Mouse (Mus musculus): ENCODE measurements around the gene Cpsf4l. TPM values are rescaled to one million over a fixed set of nuclear protein-coding genes. Genes with fewer than 3 reads are reported as not detected.

Cpsf4l gene
- total RNA-seq, 2 experiments from 2014 or later, result not detected

DNA sequence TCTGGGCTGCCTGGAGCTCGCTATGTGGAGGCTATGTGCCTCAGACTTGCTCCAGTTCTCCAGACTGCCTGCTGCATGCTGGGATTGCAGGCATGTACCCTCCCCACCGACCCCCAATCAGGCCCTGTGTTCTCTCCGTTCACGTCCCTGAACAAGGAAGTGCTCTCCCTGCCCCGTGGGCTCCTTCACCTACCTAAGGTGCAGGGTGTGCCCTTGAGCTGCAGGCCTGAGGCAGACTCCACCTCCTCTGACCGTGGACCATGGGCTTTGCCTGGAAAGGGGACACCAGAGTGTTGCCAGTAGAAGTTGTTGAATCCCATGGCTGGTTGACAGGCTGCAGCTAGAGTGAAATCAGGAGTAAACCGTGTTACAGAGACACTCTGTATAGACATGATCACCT lies 10.2 kb downstream of the Cpsf4l start:
- no peak for DNase-seq

DNA sequence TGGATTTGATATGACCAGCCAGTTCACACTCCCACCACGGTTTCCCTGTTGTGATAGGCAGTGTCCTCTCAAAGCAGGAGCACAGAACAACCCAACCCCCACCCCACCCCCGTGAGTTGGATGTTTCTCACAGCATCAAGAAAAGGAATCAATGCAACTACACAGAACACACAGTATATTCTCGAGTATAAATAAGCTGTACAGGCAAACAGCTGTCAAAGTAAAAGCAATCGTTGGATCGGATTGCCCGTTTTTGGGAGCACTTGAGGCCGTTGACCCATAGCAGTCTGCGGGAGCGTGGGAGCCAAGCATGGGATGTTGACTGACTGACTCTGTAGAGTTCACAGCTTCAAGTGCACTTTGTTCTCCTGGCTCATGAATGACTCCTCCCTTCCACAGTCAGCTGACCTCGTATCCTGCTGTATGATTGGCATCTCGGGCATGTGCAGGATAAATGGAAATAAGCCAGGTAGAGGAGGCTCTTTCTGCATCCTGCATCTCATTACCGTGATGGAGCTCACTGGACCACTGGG lies 11.7 kb downstream of the Cpsf4l start:
- no peak for DNase-seq

DNA sequence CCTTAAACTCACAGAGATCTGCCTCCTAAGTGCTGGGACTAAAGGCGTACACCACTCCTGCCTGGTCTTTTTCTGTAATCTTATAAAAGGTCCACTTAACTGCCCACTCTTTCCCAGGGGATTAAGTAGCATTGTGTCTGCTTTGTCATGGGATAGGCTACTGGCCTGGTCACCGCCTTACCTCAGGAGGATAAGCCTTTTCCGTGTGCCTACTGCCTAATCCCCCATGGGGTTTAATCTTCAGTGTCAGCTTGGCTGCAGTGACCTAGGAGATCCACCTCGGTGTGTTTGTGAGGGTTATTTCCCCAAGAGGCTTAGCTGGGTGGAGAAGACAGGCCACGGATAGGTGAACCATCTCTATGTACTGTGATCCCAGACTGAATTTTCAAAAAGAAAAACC lies 12.2 kb downstream of the Cpsf4l start:
- no peak for DNase-seq

- no peak for DNase-seq
Observed at GRCm38 (mm10) chr11:113691851-113692250, 18.0 kb downstream of the Cpsf4l start.

DNA sequence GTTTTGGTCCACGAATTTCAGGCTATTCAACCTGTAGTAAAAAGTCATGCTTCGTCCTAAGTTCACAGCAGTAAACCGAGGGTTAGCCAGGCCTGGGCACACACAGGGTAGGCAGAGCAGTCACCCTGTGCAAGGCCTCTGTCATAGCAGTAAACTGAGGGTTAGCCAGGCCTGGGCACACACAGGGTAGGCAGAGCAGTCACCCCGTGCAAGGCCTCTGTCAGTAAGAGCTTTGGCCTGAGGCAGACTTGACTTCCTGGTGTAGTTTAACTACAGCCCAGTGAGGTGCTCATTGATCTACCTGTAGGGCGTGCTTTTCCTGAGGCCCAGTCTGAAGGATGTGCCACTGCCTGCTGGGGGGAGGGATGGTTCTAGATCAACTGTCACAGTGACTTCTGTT lies 18.5 kb downstream of the Cpsf4l start:
- DNase-seq, result no peak

DNA sequence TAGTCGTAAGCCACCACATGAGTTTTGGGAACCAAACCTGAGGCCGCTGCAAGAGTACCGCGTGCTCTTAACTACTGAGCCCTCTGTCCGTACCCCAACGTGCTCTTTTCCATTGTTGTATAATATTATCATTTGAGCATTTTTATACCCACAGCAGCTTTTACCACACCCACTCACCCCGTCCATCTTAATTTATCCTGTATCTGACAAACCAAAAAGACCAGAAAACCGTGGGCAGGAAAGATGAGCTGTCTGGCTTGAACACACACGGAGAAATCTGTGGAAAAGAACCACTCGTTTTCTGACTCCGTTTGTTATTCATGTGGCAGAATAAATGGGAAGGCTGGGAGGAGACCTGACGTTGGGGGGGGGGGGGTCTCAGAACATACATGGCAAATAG lies 19.3 kb downstream of the Cpsf4l start:
- DNase-seq, result no peak

DNA sequence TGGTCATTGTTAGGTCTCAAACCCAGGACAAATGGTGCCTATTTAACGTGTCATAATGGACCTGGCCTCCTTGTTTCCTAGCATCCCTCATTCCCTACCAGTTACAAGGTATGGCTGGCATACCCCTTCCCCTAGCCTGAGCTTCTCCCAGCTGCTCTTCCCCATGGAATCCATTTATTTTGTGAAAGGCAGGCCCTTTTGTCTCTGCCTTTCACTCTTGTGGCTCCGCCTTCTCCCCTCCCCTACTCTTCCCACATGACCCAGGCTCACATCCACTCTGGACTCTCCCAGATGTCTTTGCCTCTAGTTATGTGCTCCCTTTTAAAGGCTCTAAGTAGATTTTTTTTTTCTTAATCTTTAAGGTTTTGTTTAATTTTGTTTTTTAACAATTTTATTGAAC lies 22.8 kb downstream of the Cpsf4l start:
- no peak for DNase-seq

DNA sequence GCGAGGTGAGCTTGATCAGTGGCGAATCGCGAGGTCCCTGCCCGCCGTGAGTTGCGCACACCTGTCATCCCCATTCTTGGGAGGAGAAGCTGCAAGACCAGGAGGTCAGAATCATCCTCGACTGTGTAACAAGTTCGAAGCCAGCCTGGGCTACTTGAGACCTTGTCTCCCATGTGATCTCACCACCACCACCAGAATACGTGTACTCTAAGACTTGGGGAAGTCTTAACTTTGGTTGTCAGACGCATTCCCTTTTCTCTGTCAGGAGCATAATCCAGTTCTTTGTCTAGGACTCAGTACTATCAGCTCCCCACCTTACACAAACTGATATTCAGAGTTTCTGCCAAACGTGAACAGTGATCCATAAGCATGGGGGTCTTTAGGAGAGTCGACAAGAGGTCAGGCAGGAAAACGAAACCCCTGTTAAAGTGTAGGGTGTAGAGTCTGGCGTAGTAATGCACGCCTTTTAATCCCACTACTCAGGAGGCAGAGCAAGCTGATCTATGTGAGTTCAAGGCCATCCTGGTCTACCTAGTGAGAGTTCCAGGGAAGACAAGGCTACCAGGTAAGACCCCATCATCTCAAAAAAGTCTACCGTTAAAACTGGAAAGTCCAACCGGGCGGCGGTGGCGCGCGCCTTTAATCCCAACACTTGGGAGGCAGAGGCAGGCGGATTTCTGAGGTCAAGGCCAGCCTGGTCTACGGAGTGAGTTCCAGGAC lies 24.9 kb downstream of the Cpsf4l start:
- no peak for DNase-seq

DNA sequence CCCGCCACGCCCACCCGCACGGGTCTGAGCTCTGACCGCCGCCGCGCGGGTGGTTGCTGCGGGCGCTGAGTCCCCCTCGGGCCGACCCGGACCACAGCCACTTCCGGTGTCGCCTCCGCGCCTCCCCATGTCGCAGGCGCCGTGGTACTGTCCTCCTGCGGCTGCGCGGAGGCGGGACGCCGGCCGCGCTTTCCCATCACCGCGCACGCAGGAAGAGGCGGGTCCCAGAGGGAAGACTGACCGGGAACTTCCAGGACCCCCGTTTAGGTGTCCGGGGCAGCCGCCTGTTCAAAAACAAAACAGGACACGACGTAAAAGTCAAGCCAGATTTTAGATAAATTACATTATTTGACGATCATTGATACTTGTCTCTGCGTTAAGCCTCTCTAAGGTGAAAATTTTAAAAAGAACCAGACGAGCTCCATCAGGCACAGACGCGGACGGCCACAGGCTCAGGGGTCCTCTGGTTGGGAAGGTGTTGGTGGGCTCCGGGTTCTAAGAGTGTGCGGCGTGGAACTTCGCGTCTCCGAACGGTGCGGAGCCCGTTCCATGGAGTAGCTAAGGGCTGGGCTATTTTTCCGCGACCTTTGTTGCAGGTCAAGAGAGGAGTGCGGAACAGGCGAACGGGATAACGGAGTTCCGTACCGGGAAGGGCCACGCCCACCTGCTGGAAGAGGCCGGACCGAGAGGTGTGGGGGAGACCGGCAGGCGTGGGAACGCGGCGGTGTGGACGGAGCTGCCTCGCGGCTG lies 25.7 kb downstream of the Cpsf4l start, which contains the start of the genes Fam104a and D11Wsu47e:
Fam104a (minus strand) TSS at position 199 of the 750 bp plus-strand sequence.
D11Wsu47e (plus strand) TSS at position 456 of the 750 bp plus-strand sequence.
- peak; percentile 92 for DNase-seq

GRCm38 (mm10) chr11:113683627-113683956 lies 26.2 kb downstream of the Cpsf4l start:
- DNase-seq, result no peak

DNA sequence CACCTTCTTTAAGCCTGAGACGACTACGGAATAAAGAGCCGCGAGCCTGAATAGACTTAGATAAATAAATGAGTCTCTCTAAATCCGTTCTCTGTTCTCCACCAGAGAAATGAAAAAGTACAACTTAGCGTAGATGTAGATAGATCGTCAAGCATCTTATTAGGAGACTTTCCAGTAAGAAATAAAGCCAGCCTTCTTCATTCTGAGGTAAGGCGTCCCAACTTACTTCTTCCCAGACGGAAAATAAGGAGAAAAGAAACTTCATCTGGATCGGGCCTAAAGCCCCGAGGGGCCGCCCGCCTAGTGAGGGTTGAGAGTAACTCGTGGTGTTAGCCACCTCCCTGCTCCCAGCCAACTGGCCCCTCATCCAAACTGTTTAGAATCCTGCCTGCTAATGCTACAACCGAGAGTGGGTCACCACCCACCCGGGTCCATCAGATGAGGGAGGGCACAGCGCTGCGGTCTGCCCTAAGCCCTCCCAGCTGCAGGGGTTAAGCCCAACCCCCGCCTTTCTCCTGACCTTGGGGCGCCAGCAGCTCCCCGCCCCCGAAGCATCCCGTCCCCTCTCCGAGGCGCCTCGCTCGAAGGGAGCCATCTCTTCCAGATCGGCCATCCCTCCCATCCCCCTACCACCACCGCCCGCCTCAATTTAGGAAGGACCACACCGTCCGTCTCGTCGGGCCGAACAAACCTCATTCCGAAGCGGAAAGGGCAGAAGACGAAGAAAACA lies 26.8 kb downstream of the Cpsf4l start:
- DNase-seq, result peak; percentile 57

DNA sequence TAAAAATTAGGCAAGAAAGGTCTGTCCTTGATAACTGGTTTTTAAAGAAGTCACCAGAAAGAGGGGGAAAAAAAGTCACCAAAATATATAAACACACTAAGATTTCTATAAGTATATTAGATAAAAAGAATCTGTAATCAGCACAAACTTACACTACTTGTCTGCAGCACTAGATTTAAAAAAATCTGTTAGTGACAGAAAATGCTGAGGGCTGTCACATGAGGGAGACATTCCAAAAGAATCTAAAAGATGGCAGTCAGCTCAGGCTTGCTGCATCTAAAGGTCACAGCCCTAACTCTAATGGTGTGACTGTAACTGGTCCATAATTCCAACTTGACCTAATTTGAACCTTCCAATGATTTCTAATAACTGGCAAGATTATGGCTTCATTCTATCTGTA lies 27.8 kb downstream of the Cpsf4l start:
- no peak for DNase-seq

GRCm38 (mm10) chr11:113680954-113681353 lies 28.9 kb downstream of the Cpsf4l start:
- no peak for DNase-seq

GRCm38 (mm10) chr11:113678373-113678772 lies 31.4 kb downstream of the Cpsf4l start:
- no peak for DNase-seq

DNA sequence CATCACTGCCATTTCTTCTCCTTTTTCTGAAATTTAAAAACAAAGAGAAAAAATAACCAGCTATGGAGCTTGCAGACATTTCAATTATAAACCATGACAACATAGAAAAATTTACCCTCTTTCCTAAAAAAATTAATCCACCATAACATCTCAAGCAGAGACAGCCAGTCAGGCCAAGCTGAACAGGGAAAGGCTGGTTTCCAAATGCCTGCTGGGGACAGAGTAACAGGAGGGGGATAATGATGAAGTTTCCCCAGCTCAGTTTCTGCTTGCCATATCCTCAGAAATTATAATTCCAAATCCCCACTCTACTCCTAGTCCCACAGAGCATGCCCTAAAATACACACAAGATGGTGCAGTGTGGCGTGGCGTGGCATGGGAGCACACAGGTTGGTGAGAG lies 32.4 kb downstream of the Cpsf4l start:
- DNase-seq, result no peak

DNA sequence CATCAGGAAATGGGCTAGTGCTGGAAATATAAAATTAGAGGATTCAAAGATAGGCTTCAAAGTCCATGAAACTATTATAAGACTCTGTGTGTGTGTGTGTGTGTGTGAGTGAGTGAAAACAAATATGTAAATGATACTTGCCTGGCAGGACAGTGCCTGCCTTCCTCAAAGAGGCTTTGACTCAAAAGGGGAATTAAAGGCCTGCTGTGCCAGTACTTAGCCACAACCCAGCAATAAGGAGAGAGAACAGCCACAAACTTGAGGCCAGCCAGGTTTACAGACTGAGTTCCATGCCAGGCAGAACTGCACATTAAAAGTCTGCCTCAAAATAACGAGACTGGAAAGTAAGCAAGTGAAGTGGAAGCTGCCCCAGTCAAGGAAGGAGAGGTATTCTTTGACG lies 33.0 kb downstream of the Cpsf4l start:
- DNase-seq, result no peak

DNA sequence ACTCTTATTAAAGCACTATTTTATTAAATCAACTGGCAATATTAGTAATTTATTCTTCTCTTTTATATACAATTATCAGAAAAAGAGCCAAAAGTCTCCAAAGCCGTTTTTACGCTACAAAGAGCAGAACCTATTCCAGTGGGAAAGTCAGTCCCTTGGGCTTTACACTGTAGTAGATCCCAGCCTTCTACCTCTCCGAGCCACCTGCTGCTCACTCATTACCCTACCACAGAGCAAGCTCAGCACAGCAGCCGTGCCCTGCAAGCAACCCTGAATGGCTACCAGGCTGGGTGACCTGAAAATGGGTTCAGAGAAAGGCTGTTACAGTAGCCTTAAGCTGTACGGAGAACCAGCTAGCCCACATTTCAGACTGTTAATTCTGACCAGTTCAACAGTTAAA lies 35.2 kb downstream of the Cpsf4l start:
- no peak for DNase-seq

DNA sequence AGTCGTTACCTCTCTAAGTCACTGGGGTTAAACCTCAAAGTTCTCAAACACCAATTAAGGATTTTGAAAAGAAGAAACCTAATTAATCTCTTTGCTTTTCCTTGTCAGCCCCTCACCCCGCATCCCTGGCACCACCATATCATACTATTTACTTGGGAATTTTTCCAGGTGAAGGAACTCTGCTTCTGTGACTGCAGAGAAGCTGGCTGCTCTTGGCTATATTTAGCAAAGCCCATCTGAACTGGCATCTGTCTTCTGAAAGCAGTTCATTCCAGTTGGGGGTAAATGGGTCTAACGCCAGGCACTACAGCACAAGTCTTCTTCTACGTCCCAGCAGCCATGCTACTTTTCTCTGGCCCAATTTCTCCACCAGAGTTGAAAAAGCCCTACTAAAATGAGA lies 36.2 kb downstream of the Cpsf4l start:
- DNase-seq, result no peak

DNA sequence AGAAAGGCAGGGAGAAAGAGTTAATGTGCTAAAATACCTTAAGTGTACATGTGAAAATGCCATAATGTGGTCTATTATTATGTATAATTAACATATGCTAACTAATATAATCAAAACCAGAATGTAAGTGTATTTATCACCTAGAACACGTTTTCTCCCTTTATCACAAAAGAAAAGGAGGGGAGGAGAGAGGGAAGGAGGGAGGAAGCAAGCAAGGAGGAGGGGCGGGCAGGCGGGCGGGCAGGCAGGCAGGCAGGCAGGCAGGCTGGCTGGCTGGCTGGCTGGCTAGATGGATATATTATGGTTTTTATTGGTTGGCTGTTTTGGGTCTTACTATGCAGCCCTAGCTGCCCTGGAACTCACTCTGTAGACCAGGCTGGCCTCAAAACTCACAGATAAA lies 40.1 kb downstream of the Cpsf4l start:
- DNase-seq, result no peak

DNA sequence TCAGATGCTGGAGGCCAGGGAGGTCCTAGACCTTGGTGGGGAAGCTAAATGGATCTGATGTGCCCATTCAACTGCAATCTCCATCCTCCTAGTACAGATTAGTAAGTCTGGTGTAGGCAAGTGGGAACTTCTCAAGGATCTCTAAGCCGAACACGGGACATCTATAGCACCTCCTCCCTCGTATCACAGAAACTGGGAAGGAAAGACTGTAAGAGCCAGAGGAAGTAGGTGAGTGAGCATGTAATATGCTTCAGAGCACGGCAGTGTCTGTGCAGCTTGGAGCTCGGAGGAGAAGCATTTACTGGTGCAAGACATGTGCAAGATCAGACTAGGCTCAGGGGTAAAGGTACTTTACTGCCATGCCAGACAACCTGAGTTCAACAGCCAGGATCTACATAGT lies 41.0 kb downstream of the Cpsf4l start:
- no peak for DNase-seq

GRCm38 (mm10) chr11:113667704-113668103 lies 42.1 kb downstream of the Cpsf4l start:
- no peak for DNase-seq

DNA sequence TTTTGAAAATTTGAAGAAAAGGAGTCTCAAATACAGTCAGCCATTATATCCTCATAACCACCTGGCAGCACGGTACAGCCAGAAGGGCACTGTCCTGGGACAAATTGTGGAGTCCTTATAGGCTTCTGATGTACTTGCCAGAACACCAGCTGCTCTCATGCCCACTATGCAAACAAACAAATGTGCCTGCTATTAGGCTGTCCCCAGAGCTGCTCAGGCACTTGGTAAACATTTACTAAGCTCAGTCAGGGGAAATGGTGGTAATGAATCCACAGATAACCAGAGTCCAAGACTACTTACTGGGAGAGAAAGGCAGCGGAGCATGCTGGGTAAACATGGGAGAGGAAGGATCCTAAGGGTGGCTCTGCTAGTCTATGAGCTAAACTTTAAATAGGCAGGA lies 42.7 kb downstream of the Cpsf4l start:
- no peak for DNase-seq

DNA sequence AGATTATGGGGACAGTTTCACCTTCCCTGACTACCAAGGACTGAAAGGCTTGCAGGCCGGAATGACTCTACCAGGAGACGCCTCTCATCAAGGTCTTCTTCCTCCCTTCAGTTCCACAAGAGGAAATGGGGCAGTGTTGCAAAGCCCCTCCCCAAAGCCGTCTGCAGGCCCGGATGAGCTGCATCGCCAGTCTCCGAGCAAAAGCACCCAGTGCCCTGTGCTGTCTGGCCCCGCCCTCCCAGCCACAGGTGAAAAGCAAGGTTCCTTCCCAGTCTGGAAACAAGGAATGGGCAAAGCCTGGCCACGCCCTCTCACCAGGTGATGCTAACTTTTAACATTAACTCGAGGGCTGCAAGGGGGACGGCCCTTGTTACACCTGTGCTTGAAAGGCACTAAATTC lies 43.2 kb downstream of the Cpsf4l start:
- no peak for DNase-seq

All from gastrocnemius, postnatal 10 days (tissue).